ENCODE assay signal across 8 mouse cellular contexts in the genomic region with DNA sequence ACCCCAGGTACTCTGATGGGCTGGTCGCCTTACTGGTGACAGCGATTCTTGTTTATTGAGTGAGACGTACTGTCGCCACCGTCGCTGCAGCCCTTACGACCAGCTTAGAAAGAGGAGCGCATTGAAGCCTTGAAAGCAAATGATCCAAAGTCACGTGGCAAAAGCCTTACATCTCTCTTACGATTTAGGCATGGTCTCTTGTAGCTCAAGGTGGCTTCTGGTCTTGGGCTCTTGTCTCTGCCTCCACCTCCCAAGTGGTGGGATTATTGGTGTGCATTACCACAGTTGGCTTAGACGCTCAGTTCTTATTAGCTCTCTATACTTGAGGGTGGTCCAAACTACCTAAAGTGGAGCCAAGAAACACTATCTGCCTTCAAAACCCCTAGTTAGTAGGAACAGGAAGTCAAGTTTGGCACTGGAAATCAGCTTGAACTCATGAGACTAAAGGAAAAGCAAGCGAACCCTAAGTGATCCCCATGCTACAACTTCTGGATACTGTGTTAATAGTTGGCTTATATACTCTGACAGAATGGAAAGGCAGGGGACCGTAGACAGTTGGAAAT. TPM values are rescaled to one million over a fixed set of nuclear protein-coding genes. Genes with fewer than 3 reads are reported as not detected.
A peak's percentile ranks its signal among the peaks of the same experiment; 100 is the strongest.
DNase-seq lines count a peak whose midpoint lies in the region; ATAC-seq and TF ChIP-seq lines count a peak whose summit lies in the region.

No protein-coding gene starts in this region.

- no peaks in the 10 kb centered on the region for H3K9me3 ChIP-seq in lung, embryonic 15.5 days
- H3K9me3 ChIP-seq in intestine, embryonic 15.5 days, result no peaks in the 10 kb centered on the region
- no peaks in the 10 kb centered on the region for H3K9me3 ChIP-seq in neural tube, embryonic 14.5 days (ENCODE audit: control insufficient read depth, low read length)

- peaks cover 33% of the 10 kb centered on the region for H3K36me3 ChIP-seq in lung, embryonic 15.5 days
- peaks cover 13% of the 10 kb centered on the region; the same call in 1 of the 2 replicates for H3K36me3 ChIP-seq in intestine, embryonic 15.5 days
- H3K36me3 ChIP-seq in neural tube, embryonic 14.5 days (ENCODE audit: control insufficient read depth, insufficient read depth, low read length), result peaks cover 29% of the 10 kb centered on the region

- peak overlapping the region; percentile 97 for H3K9ac ChIP-seq in lung, embryonic 15.5 days
- H3K9ac ChIP-seq in intestine, embryonic 15.5 days, result peak overlapping the region; percentile 71
- H3K9ac ChIP-seq in neural tube, embryonic 14.5 days (replicated peaks; ENCODE audit: low read depth, low read length), result peak overlapping the region; percentile 78

- TF ChIP-seq POLR2A in cortical plate, adult 2 months (IDR thresholded peaks at IDR 0.05; ENCODE audit: extremely low read depth, insufficient read depth, low read length), result no peak

- H3K27me3 ChIP-seq in lung, embryonic 15.5 days, result no peaks in the 10 kb centered on the region
- no peaks in the 10 kb centered on the region for H3K27me3 ChIP-seq in intestine, embryonic 15.5 days (replicated peaks)
- no peaks in the 10 kb centered on the region; the same call in 1 of the 2 replicates for H3K27me3 ChIP-seq in neural tube, embryonic 14.5 days (ENCODE audit: control insufficient read depth, insufficient read depth, low read length)

- no peak for DNase-seq in lung, adult 18-20 months
- no peak for DNase-seq in adrenal gland, adult 2 months
- DNase-seq in gastrocnemius, postnatal 36 days, result no peak

- WGBS in lung, embryonic 15.5 days, result 9% methylated on average over 13 of the region's 13 CpGs
- WGBS in intestine, embryonic 15.5 days, result 8% methylated on average over 13 of the region's 13 CpGs
- WGBS in neural tube, embryonic 14.5 days, result 11% methylated on average over 13 of the region's 13 CpGs

- TF ChIP-seq CTCF in cortical plate, adult 2 months (IDR thresholded peaks at IDR 0.05; ENCODE audit: extremely low read depth, insufficient read depth, low read length), result no peak

- peak overlapping the region; percentile 95 for H3K4me3 ChIP-seq in lung, embryonic 15.5 days
- H3K4me3 ChIP-seq in cortical plate, adult 2 months (ENCODE audit: insufficient read depth, low read length), result peak overlapping the region; percentile 84
- H3K4me3 ChIP-seq in intestine, embryonic 15.5 days (replicated peaks), result peak overlapping the region; percentile 63
- H3K4me3 ChIP-seq in neural tube, embryonic 14.5 days (ENCODE audit: low read depth, low read length), result peak overlapping the region; percentile 81

- intact Hi-C loops in gastrocnemius, postnatal 36 days (cut with DNase I), result no loop called here

- H3K4me1 ChIP-seq in lung, embryonic 15.5 days, result peaks cover 15% of the 10 kb centered on the region
- peaks cover 4% of the 10 kb centered on the region for H3K4me1 ChIP-seq in cortical plate, adult 2 months (ENCODE audit: control insufficient read depth, insufficient read depth, low read length)
- H3K4me1 ChIP-seq in intestine, embryonic 15.5 days (replicated peaks), result peaks cover 10% of the 10 kb centered on the region
- H3K4me1 ChIP-seq in neural tube, embryonic 14.5 days (ENCODE audit: control insufficient read depth, insufficient read depth, low read length), result peaks cover 7% of the 10 kb centered on the region

- no peak overlapping the region for H3K27ac ChIP-seq in lung, embryonic 15.5 days
- H3K27ac ChIP-seq in cortical plate, adult 2 months (ENCODE audit: insufficient read depth, low read length), result no peak overlapping the region
- no peak overlapping the region for H3K27ac ChIP-seq in intestine, embryonic 15.5 days
- no peak overlapping the region for H3K27ac ChIP-seq in neural tube, embryonic 14.5 days (ENCODE audit: low read depth, low read length)

- H3K4me2 ChIP-seq in lung, embryonic 15.5 days, result peak overlapping the region; percentile 84
- peak overlapping the region; percentile 76 for H3K4me2 ChIP-seq in intestine, embryonic 15.5 days (replicated peaks)
- H3K4me2 ChIP-seq in neural tube, embryonic 14.5 days (ENCODE audit: low read depth, low read length), result peak overlapping the region; percentile 64

- no peak for ATAC-seq in lung, embryonic 15.5 days (ENCODE audit: borderline replicate concordance, extremely low read depth, low FRiP score, low TSS enrichment)
- ATAC-seq in intestine, embryonic 15.5 days, result no peak; the same call in 1 of the 2 replicates
- ATAC-seq in neural tube, embryonic 14.5 days (ENCODE audit: low read depth), result no peak
- no peak for ATAC-seq in erythroid progenitor cell, adult 5-6 weeks (replicated peaks; ENCODE audit: low FRiP score, poor library complexity, severe bottlenecking)

RNA-seq across cellular contexts. Expression of a gene that starts 0.7 kb away (rescaled TPM):
- 82.9 and 86.7 TPM in 2 replicates for polyA plus RNA-seq in lung, embryonic 15.5 days (2015; fragmentation: Nextera tagmentation; extraction: Ambion mirVana)
- 34.1 and 41.9 TPM in 2 replicates for polyA plus RNA-seq in cortical plate, adult 2 months (2012; rRNA removed)
- polyA plus RNA-seq in intestine, embryonic 15.5 days (2015; fragmentation: Nextera tagmentation; extraction: Ambion mirVana), result 80.8 and 85.4 TPM in 2 replicates
- 54.5 and 59.9 TPM in 2 replicates for polyA plus RNA-seq in neural tube, embryonic 14.5 days (2014; fragmentation: Nextera tagmentation; extraction: Ambion mirVana)
- 10 to 100 TPM; 52.5 to 68.6 TPM for total RNA-seq in adrenal gland, adult 2 months (2021)
- 36.1 and 42.9 TPM in 2 replicates for polyA plus RNA-seq in adrenal gland, adult 2 months (2012; rRNA removed)
- total RNA-seq in erythroid progenitor cell, adult 5-6 weeks (2015; ENCODE audit: low replicate concordance), result 77.8 and 87.6 TPM in 2 replicates
- 31.2 and 39.5 TPM in 2 replicates for total RNA-seq in erythroid progenitor cell, adult 5-6 weeks (2017; ENCODE audit: low replicate concordance)
- total RNA-seq in gastrocnemius, postnatal 36 days (2021), result 10 to 100 TPM; 13.9 to 28.4 TPM

RNA-seq across cellular contexts. Expression of a gene that starts 25.0 kb away (rescaled TPM):
- polyA plus RNA-seq in lung, embryonic 15.5 days (2015; fragmentation: Nextera tagmentation; extraction: Ambion mirVana), result 32.4 and 36.1 TPM in 2 replicates
- 7.5 and 10.1 TPM in 2 replicates for polyA plus RNA-seq in cortical plate, adult 2 months (2012; rRNA removed)
- polyA plus RNA-seq in intestine, embryonic 15.5 days (2015; fragmentation: Nextera tagmentation; extraction: Ambion mirVana), result 11.6 and 12.4 TPM in 2 replicates
- 17.8 and 22.1 TPM in 2 replicates for polyA plus RNA-seq in neural tube, embryonic 14.5 days (2014; fragmentation: Nextera tagmentation; extraction: Ambion mirVana)
- 10 to 100 TPM; 20.7 to 81.0 TPM for total RNA-seq in adrenal gland, adult 2 months (2021)
- 16.2 and 16.3 TPM in 2 replicates for polyA plus RNA-seq in adrenal gland, adult 2 months (2012; rRNA removed)
- not detected in 2 replicates for total RNA-seq in erythroid progenitor cell, adult 5-6 weeks (2015; ENCODE audit: low replicate concordance)
- not detected in 2 replicates for total RNA-seq in erythroid progenitor cell, adult 5-6 weeks (2017; ENCODE audit: low replicate concordance)
- total RNA-seq in gastrocnemius, postnatal 36 days (2021), result 1 to 10 TPM; 3.2 to 4.5 TPM
